Mouse (Mus musculus) hindbrain, embryonic 12.5 days (tissue): ENCODE data around the gene Wipi2. TPM values are rescaled to one million over a fixed set of nuclear protein-coding genes. Genes with fewer than 3 reads are reported as not detected.

Experiments
- ATAC-seq: fragments of 200-750 bp; cut with Nextera tagmentation; 2 replicates; pipeline ENCODE4 v1.8.0; 2017; ENCODE audit warnings: moderate TSS enrichment; ENCODE audit not compliant: low FRiP score
- H3K27ac ChIP-seq: fragments of 300-500 bp; sonication (generic); 2 replicates; pipeline ENCODE4 v1.5.1; 2016; ENCODE audit warnings: mild to moderate bottlenecking
- H3K27me3 ChIP-seq: fragments of 300-500 bp; sonication (generic); 2 replicates; pipeline ENCODE4 v1.6.1; 2016; ENCODE audit warnings: mild to moderate bottlenecking
- H3K36me3 ChIP-seq: fragments of 300-500 bp; sonication (generic); 2 replicates; pipeline ENCODE4 v1.6.1; 2016; ENCODE audit warnings: mild to moderate bottlenecking
- H3K4me1 ChIP-seq: fragments of 300-500 bp; sonication (generic); 2 replicates; pipeline ENCODE4 v1.6.1; 2016
- H3K4me2 ChIP-seq: fragments of 300-500 bp; sonication (generic); replicated peaks from 2 replicates; pipeline ENCODE4 v1.6.1; 2016; ENCODE audit warnings: mild to moderate bottlenecking
- H3K4me3 ChIP-seq: fragments of 300-500 bp; sonication (generic); 2 replicates; pipeline ENCODE4 v1.5.1; 2016; ENCODE audit warnings: mild to moderate bottlenecking
- H3K9ac ChIP-seq: fragments of 300-500 bp; sonication (generic); 2 replicates; pipeline ENCODE4 v1.6.1; 2016; ENCODE audit warnings: mild to moderate bottlenecking, moderate library complexity
- H3K9me3 ChIP-seq: fragments of 300-500 bp; sonication (generic); replicated peaks from 2 replicates; pipeline ENCODE4 v1.6.1; 2016; ENCODE audit warnings: mild to moderate bottlenecking
- WGBS: fragments of 180-500 bp; shearing (Covaris S2); methylation state at CpG from one replicate; pipeline ENCODE4 v1.1.7; 2016; 5-methylcytosine and 5-hydroxymethylcytosine counted together
- polyA plus RNA-seq: library from polyadenylated mRNA; unstranded; fragments of >200 nt; fragmentation: Nextera tagmentation; extraction: Ambion mirVana; gene quantifications from 2 replicates; pipeline ENCODE4 v1.2.1, GENCODE M21; 2016

The Wipi2 gene
- polyA plus RNA-seq, 1 experiment from 2014 or later, result 63.8 TPM

- Histone ChIP-seq H3K27me3 (peaks cover 14% of the 10 kb centered on the region; the same call in 1 of the 2 replicates), H3K36me3 (no peaks in the 10 kb centered on the region), H3K27ac (no peak overlapping the region), H3K9me3 (no peaks in the 10 kb centered on the region), H3K9ac (no peak overlapping the region), H3K4me3 (no peak overlapping the region), H3K4me1 (peaks cover 13% of the 10 kb centered on the region), H3K4me2 (no peak overlapping the region)
- 90% methylated on average over 4 of the region's 4 CpGs for WGBS
- ATAC-seq, result no peak
Measured at GRCm38 (mm10) chr5:142610362-142610761, 17.1 kb upstream of the Wipi2 start.

- WGBS, result 58% methylated on average over 3 of the region's 3 CpGs
- Histone ChIP-seq H3K4me3 (no peak overlapping the region), H3K27ac (no peak overlapping the region), H3K4me2 (no peak overlapping the region), H3K9me3 (no peaks in the 10 kb centered on the region), H3K36me3 (no peaks in the 10 kb centered on the region), H3K4me1 (peaks cover 3% of the 10 kb centered on the region; the same call in 1 of the 2 replicates), H3K27me3 (no peaks in the 10 kb centered on the region), H3K9ac (no peak overlapping the region)
- no peak for ATAC-seq
Measured at GRCm38 (mm10) chr5:142614513-142614912, 13.0 kb upstream of the Wipi2 start.

- Histone ChIP-seq H3K4me3 (no peak overlapping the region), H3K27ac (no peak overlapping the region), H3K9me3 (no peaks in the 10 kb centered on the region), H3K4me1 (peaks cover 3% of the 10 kb centered on the region; the same call in 1 of the 2 replicates), H3K9ac (no peak overlapping the region), H3K27me3 (no peaks in the 10 kb centered on the region), H3K4me2 (no peak overlapping the region), H3K36me3 (no peaks in the 10 kb centered on the region)
- 89% methylated on average over 4 of the region's 4 CpGs for WGBS
- no peak for ATAC-seq
Measured at GRCm38 (mm10) chr5:142615638-142616037, 11.9 kb upstream of the Wipi2 start.

- WGBS, result 56% methylated on average over 6 of the region's 6 CpGs
Measured at GRCm38 (mm10) chr5:142616326-142616725, 11.2 kb upstream of the Wipi2 start.

GRCm38 (mm10) chr5:142619866-142620265 lies 7.6 kb upstream of the Wipi2 start:
- Histone ChIP-seq H3K27ac (no peak overlapping the region), H3K9me3 (no peaks in the 10 kb centered on the region), H3K4me1 (no peaks in the 10 kb centered on the region), H3K4me2 (no peak overlapping the region), H3K4me3 (no peak overlapping the region), H3K9ac (no peak overlapping the region), H3K36me3 (no peaks in the 10 kb centered on the region), H3K27me3 (peaks cover 3% of the 10 kb centered on the region; the same call in 1 of the 2 replicates)
- ATAC-seq, result peak; percentile 58
- WGBS, result 20% methylated on average over 5 of the region's 5 CpGs

More at GRCm38 (mm10) chr5:142616326-142616725, 11.2 kb upstream of the Wipi2 start:
- Histone ChIP-seq H3K27ac (no peak overlapping the region), H3K9ac (no peak overlapping the region), H3K27me3 (peaks cover 3% of the 10 kb centered on the region; the same call in 1 of the 2 replicates), H3K4me3 (no peak overlapping the region), H3K4me1 (peaks cover 3% of the 10 kb centered on the region; the same call in 1 of the 2 replicates), H3K4me2 (no peak overlapping the region), H3K36me3 (no peaks in the 10 kb centered on the region), H3K9me3 (no peaks in the 10 kb centered on the region)
- no peak for ATAC-seq

- Histone ChIP-seq H3K9ac (no peak overlapping the region), H3K36me3 (no peaks in the 10 kb centered on the region), H3K4me2 (no peak overlapping the region), H3K27ac (no peak overlapping the region), H3K4me1 (no peaks in the 10 kb centered on the region), H3K9me3 (no peaks in the 10 kb centered on the region), H3K27me3 (peaks cover 3% of the 10 kb centered on the region), H3K4me3 (no peak overlapping the region)
- WGBS, result 68% methylated on average over 2 of the region's 2 CpGs
- no peak for ATAC-seq
Measured at GRCm38 (mm10) chr5:142621421-142621820, 6.1 kb upstream of the Wipi2 start.

- ATAC-seq, result no peak
- H3K4me3 ChIP-seq, result no peak overlapping the region
- no peaks in the 10 kb centered on the region for H3K36me3 ChIP-seq
- H3K4me1 ChIP-seq, result no peaks in the 10 kb centered on the region
- 68% methylated on average over 1 of the region's 1 CpGs for WGBS
- no peak overlapping the region for H3K4me2 ChIP-seq
- no peak overlapping the region for H3K9ac ChIP-seq
- no peak overlapping the region for H3K27ac ChIP-seq
- no peaks in the 10 kb centered on the region for H3K9me3 ChIP-seq
- peaks cover 3% of the 10 kb centered on the region for H3K27me3 ChIP-seq
Measured at GRCm38 (mm10) chr5:142622134-142622533, 5.4 kb upstream of the Wipi2 start.

- WGBS, result 86% methylated on average over 7 of the region's 7 CpGs
- ATAC-seq, result no peak
- no peak overlapping the region for H3K27ac ChIP-seq
- H3K36me3 ChIP-seq, result no peaks in the 10 kb centered on the region
- 0 out of 2 replicates have a peak, but pooled peaks cover 2% of the 10 kb centered on the region for H3K4me1 ChIP-seq
- no peak overlapping the region for H3K4me2 ChIP-seq
- no peaks in the 10 kb centered on the region for H3K9me3 ChIP-seq
- H3K9ac ChIP-seq, result no peak overlapping the region
- no peak overlapping the region for H3K4me3 ChIP-seq
- peaks cover 3% of the 10 kb centered on the region for H3K27me3 ChIP-seq
Measured at GRCm38 (mm10) chr5:142623080-142623479, 4.4 kb upstream of the Wipi2 start.

- Histone ChIP-seq H3K9ac (peak overlapping the region; percentile 95), H3K4me3 (peak overlapping the region; percentile 96), H3K36me3 (peaks cover 12% of the 10 kb centered on the region), H3K4me2 (peak overlapping the region; percentile 94), H3K9me3 (no peaks in the 10 kb centered on the region), H3K4me1 (peaks cover 19% of the 10 kb centered on the region), H3K27me3 (no peaks in the 10 kb centered on the region; the same call in 1 of the 2 replicates), H3K27ac (peak overlapping the region; percentile 85)
- ATAC-seq, result peak; percentile 96
- WGBS, result under 1% methylated on average over 69 of the region's 69 CpGs
Measured at GRCm38 (mm10) chr5:142628726-142629662, 1.5 kb downstream of the Wipi2 start.

- H3K9ac ChIP-seq, result peak overlapping the region; percentile 95
- H3K4me2 ChIP-seq, result peak overlapping the region; percentile 94
- H3K36me3 ChIP-seq, result peaks cover 15% of the 10 kb centered on the region
- no peaks in the 10 kb centered on the region; the same call in 1 of the 2 replicates for H3K27me3 ChIP-seq
- no peaks in the 10 kb centered on the region for H3K9me3 ChIP-seq
- H3K4me1 ChIP-seq, result peaks cover 19% of the 10 kb centered on the region
- H3K4me3 ChIP-seq, result peak overlapping the region; percentile 96
- WGBS, result under 1% methylated on average over 41 of the region's 41 CpGs
- H3K27ac ChIP-seq, result peak overlapping the region; percentile 85
- ATAC-seq, result peak; percentile 86
Measured at GRCm38 (mm10) chr5:142629663-142630025, 2.1 kb downstream of the Wipi2 start.

- Histone ChIP-seq H3K27ac (no peak overlapping the region), H3K27me3 (no peaks in the 10 kb centered on the region; the same call in 1 of the 2 replicates), H3K4me1 (peaks cover 19% of the 10 kb centered on the region), H3K9ac (peak overlapping the region; percentile 95), H3K36me3 (peaks cover 15% of the 10 kb centered on the region), H3K4me3 (peak overlapping the region; percentile 96), H3K9me3 (no peaks in the 10 kb centered on the region), H3K4me2 (peak overlapping the region; percentile 94)
- ATAC-seq, result no peak
- WGBS, result 8% methylated on average over 6 of the region's 6 CpGs
Measured at GRCm38 (mm10) chr5:142630224-142630623, 2.7 kb downstream of the Wipi2 start.

GRCm38 (mm10) chr5:142637823-142638222 lies 10.3 kb downstream of the Wipi2 start:
- Histone ChIP-seq H3K9me3 (no peaks in the 10 kb centered on the region), H3K4me3 (no peak overlapping the region), H3K4me1 (no peaks in the 10 kb centered on the region), H3K27ac (no peak overlapping the region), H3K27me3 (no peaks in the 10 kb centered on the region), H3K4me2 (no peak overlapping the region), H3K9ac (no peak overlapping the region), H3K36me3 (peaks cover 61% of the 10 kb centered on the region)
- no peak for ATAC-seq
- WGBS, result 93% methylated on average over 5 of the region's 5 CpGs
